Mouse (Mus musculus) heart, postnatal 0 days (tissue): ENCODE measurements at regions not wholly inside any gene's neighbourhood (a gene's known extent, or its start where the extent isn't known, plus 50 kb on each side); places are given as distances from the start of the nearest gene placed in this dataset.
A peak's percentile ranks its signal among the peaks of the same experiment; 100 is the strongest.

Experiments
- ATAC-seq: fragments of 200-750 bp; cut with Nextera tagmentation; 2 replicates; pipeline ENCODE4 v1.8.0; 2017; ENCODE audit warnings: low read depth, moderate number of reproducible peaks, moderate library complexity; ENCODE audit not compliant: insufficient read depth
- DNase-seq: peaks from one replicate; pipeline ENCODE4 v3.0.0-alpha.2; 2016; ENCODE audit warnings: low spot score
- H3K27ac ChIP-seq: fragments of 300-500 bp; sonication (generic); 2 replicates; pipeline ENCODE4 v1.5.1; 2014; ENCODE audit warnings: low read depth, mild to moderate bottlenecking
- H3K27me3 ChIP-seq: fragments of 300-500 bp; sonication (generic); 2 replicates; pipeline ENCODE4 v1.6.1; 2014; ENCODE audit warnings: low read length, mixed read lengths; ENCODE audit not compliant: control insufficient read depth, insufficient read depth
- H3K36me3 ChIP-seq: fragments of 300-500 bp; sonication (generic); replicated peaks from 2 replicates; pipeline ENCODE4 v1.6.1; 2014; ENCODE audit warnings: low read length, mixed read lengths; ENCODE audit not compliant: control insufficient read depth, insufficient read depth
- H3K4me1 ChIP-seq: fragments of 300-500 bp; sonication (generic); 2 replicates; pipeline ENCODE4 v1.6.1; 2014; ENCODE audit warnings: antibody characterized with exemption; ENCODE audit not compliant: control insufficient read depth, insufficient read depth
- H3K4me2 ChIP-seq: fragments of 300-500 bp; sonication (generic); 2 replicates; pipeline ENCODE4 v1.6.1; 2014; ENCODE audit warnings: low read depth, mild to moderate bottlenecking, low read length, moderate library complexity
- H3K4me3 ChIP-seq: fragments of 300-500 bp; sonication (generic); 2 replicates; pipeline ENCODE4 v1.5.1; 2014; ENCODE audit warnings: low read depth, low read length
- H3K9ac ChIP-seq: fragments of 300-500 bp; sonication (generic); replicated peaks from 2 replicates; pipeline ENCODE4 v1.6.1; 2014; ENCODE audit warnings: low read depth, low read length, mixed read lengths
- H3K9me3 ChIP-seq: fragments of 300-500 bp; sonication (generic); replicated peaks from 2 replicates; pipeline ENCODE4 v1.6.1; 2016; ENCODE audit warnings: low read length; ENCODE audit not compliant: control insufficient read depth
- CTCF ChIP-seq: IDR thresholded peaks from 2 replicates; pipeline ENCODE4 v1.5.1; 2016; ENCODE audit warnings: antibody characterized with exemption, control low read depth, low read depth
- EP300 ChIP-seq: IDR thresholded peaks from 2 replicates; pipeline ENCODE4 v1.6.1; 2016; ENCODE audit warnings: antibody characterized with exemption, low read depth
- WGBS: fragments of 180-500 bp; shearing (Covaris S2); extraction: QIAGEN DNeasy Blood & Tissue Kit; methylation state at CpG from one replicate; pipeline ENCODE4 v1.1.7; 2014; 5-methylcytosine and 5-hydroxymethylcytosine counted together

GRCm38 (mm10) chr1:35822376-35823202 is 245.6 kb upstream of the Hs6st1 start:
- no peaks in the 10 kb centered on the region for H3K36me3 ChIP-seq
- H3K4me1 ChIP-seq: no peaks in the 10 kb centered on the region
- H3K27me3 ChIP-seq: no peaks in the 10 kb centered on the region
- DNase-seq: no peak
- no peak for ATAC-seq
- H3K9ac ChIP-seq: no peak overlapping the region
- no peaks in the 10 kb centered on the region for H3K9me3 ChIP-seq
- 57% methylated on average over 19 of the region's 19 CpGs for WGBS
- H3K4me3 ChIP-seq: no peak overlapping the region
- H3K4me2 ChIP-seq: no peak overlapping the region
- no peak overlapping the region for H3K27ac ChIP-seq
- TF ChIP-seq CTCF: no peak
- TF ChIP-seq EP300: no peak

GRCm38 (mm10) chr1:35823496-35823895 is 244.7 kb upstream of the Hs6st1 start:
- no peak for DNase-seq
- WGBS: 78% methylated on average over 4 of the region's 4 CpGs
- ATAC-seq: no peak
- Histone ChIP-seq H3K4me3 (no peak overlapping the region), H3K4me2 (no peak overlapping the region), H3K4me1 (no peaks in the 10 kb centered on the region), H3K27me3 (no peaks in the 10 kb centered on the region), H3K36me3 (no peaks in the 10 kb centered on the region), H3K9ac (no peak overlapping the region), H3K27ac (no peak overlapping the region), H3K9me3 (no peaks in the 10 kb centered on the region)
- TF ChIP-seq EP300 (no peak), CTCF (no peak)

DNA sequence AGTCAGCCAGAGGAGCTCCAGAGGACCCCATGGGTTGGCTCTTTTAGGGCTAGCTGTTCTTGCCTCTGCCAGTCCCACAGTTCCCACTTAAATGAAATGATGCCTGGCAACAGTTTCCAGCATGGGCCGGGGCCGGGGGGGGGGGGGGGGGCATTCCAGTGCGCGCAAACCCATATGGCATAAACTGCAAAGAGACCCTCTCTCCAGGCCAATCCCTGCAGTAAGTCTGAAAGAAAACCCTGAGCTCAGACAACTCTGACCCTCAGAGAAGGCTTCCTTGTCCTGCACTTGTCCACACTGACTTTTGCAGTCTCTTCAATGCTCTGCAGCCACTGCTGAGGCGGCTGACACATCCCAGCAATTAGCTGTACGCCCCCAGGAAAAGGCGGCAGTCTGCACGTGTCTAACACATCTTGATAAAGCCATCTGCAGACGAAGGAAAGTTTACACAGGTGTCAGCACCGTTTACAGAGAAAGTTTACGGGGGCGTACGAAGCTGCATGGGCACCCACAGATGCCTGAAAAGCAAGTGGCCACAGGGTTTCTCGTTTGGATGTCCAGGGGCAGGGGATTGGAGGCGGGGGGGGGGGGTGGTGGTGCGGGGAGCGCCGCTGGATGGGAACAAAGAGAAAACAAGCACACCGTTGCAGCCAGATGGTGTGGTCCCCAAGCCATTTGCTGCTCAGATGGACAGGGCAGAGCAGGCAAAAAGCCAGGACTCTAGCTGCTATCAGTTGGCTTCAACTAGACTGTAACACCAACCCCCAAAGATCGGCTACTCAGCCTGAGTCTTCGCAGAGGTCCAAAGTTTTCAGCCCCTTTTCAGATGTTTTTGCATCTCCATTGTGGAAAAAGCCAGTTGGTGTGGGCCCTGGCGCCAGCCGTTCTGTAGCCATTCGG is 244.0 kb upstream of the Hs6st1 start:
- ATAC-seq (no peak), DNase-seq (no peak)
- TF ChIP-seq CTCF: no peak
- TF ChIP-seq EP300: no peak
- H3K9me3 ChIP-seq: no peaks in the 10 kb centered on the region
- no peaks in the 10 kb centered on the region for H3K4me1 ChIP-seq
- no peak overlapping the region for H3K27ac ChIP-seq
- H3K4me2 ChIP-seq: peak overlapping the region; percentile 22; the same call in 1 of the 2 replicates
- H3K27me3 ChIP-seq: no peaks in the 10 kb centered on the region
- no peak overlapping the region for H3K9ac ChIP-seq
- WGBS: 43% methylated on average over 24 of the region's 24 CpGs
- H3K36me3 ChIP-seq: no peaks in the 10 kb centered on the region
- H3K4me3 ChIP-seq: no peak overlapping the region

- ATAC-seq: no peak
Measured at GRCm38 (mm10) chr1:35825531-35825966, 242.7 kb upstream of the Hs6st1 start.

GRCm38 (mm10) chr1:35826575-35827114 is 241.6 kb upstream of the Hs6st1 start:
- Histone ChIP-seq H3K4me2 (no peak overlapping the region), H3K9ac (no peak overlapping the region), H3K36me3 (no peaks in the 10 kb centered on the region), H3K27me3 (no peaks in the 10 kb centered on the region), H3K4me3 (no peak overlapping the region), H3K9me3 (no peaks in the 10 kb centered on the region), H3K4me1 (no peaks in the 10 kb centered on the region), H3K27ac (no peak overlapping the region)
- ATAC-seq: no peak
- WGBS: 73% methylated on average over 7 of the region's 7 CpGs
- no peak for TF ChIP-seq CTCF
- TF ChIP-seq EP300: no peak
- no peak for DNase-seq

More at GRCm38 (mm10) chr1:35825531-35825966, 242.7 kb upstream of the Hs6st1 start:
- Histone ChIP-seq H3K9ac (no peak overlapping the region), H3K4me3 (no peak overlapping the region), H3K27ac (no peak overlapping the region), H3K36me3 (no peaks in the 10 kb centered on the region), H3K4me2 (no peak overlapping the region), H3K27me3 (no peaks in the 10 kb centered on the region), H3K9me3 (no peaks in the 10 kb centered on the region), H3K4me1 (no peaks in the 10 kb centered on the region)
- DNase-seq: no peak
- WGBS: 68% methylated on average over 10 of the region's 10 CpGs
- no peak for TF ChIP-seq CTCF
- TF ChIP-seq EP300: no peak
